Mouse (Mus musculus) bone marrow, adult 2 months (tissue): ENCODE results near the gene Rxfp4. TPM values are rescaled to one million over a fixed set of nuclear protein-coding genes. Genes with fewer than 3 reads are reported as not detected.

Experiments used
- H3K27ac ChIP-seq: fragments of 200-500 bp; 2 replicates; pipeline ENCODE4 v1.5.1; 2012; ENCODE audit warnings: low read depth, mild to moderate bottlenecking, control low read depth, inconsistent platforms, low read length; ENCODE audit not compliant: control insufficient read depth, poor library complexity, insufficient read depth
- H3K4me1 ChIP-seq: fragments of 200-500 bp; 2 replicates; pipeline ENCODE4 v1.6.1; 2011; ENCODE audit warnings: low read length; ENCODE audit not compliant: control insufficient read depth, insufficient read depth
- H3K4me3 ChIP-seq: fragments of 200-500 bp; replicated peaks from 2 replicates; pipeline ENCODE3; 2011; ENCODE audit warnings: mild to moderate bottlenecking, low read depth, low read length, control low read depth; ENCODE audit not compliant: control insufficient read depth
- CTCF ChIP-seq: fragments of 200-500 bp; IDR thresholded peaks from 2 replicates; pipeline ENCODE4 v1.5.1; 2011; ENCODE audit warnings: low read length, control low read depth; ENCODE audit not compliant: control insufficient read depth, insufficient read depth
- POLR2A ChIP-seq: fragments of 200-500 bp; IDR thresholded peaks from 2 replicates; pipeline ENCODE4 v1.6.1; 2011; ENCODE audit warnings: low read depth, mild to moderate bottlenecking, control low read depth, low read length, borderline replicate concordance; ENCODE audit not compliant: control insufficient read depth
- WGBS: fragments of 180-500 bp; shearing (Covaris S2); methylation state at CpG from one replicate; pipeline ENCODE4 v1.1.7; 2018; 5-methylcytosine and 5-hydroxymethylcytosine counted together
- polyA plus RNA-seq: library from polyadenylated mRNA; stranded (reverse); fragments of >200 nt; gene quantifications from 2 replicates; pipeline ENCODE4 v1.2.4, GENCODE M21; 2011; ENCODE audit warnings: low replicate concordance; ENCODE audit not compliant: missing spikeins, insufficient read depth, insufficient read length

Gene Rxfp4
- polyA plus RNA-seq, 1 experiment: not detected

- Histone ChIP-seq H3K27ac (no peak overlapping the region), H3K4me1 (peaks cover 5% of the 10 kb centered on the region; the same call in 1 of the 2 replicates), H3K4me3 (no peak overlapping the region)
- WGBS: 18% methylated on average over 4 of the region's 4 CpGs
- TF ChIP-seq CTCF (no peak), POLR2A (no peak)
These were observed 25.8 kb downstream of the Rxfp4 start for GRCm38 (mm10) chr3:88627114-88627513.

- TF ChIP-seq POLR2A (no peak), CTCF (no peak)
- H3K4me3 ChIP-seq: no peak overlapping the region
- peaks cover 5% of the 10 kb centered on the region; the same call in 1 of the 2 replicates for H3K4me1 ChIP-seq
- H3K27ac ChIP-seq: no peak overlapping the region
- WGBS: 53% methylated on average over 7 of the region's 7 CpGs
These were observed 26.6 kb downstream of the Rxfp4 start for GRCm38 (mm10) chr3:88626316-88626715.

DNA sequence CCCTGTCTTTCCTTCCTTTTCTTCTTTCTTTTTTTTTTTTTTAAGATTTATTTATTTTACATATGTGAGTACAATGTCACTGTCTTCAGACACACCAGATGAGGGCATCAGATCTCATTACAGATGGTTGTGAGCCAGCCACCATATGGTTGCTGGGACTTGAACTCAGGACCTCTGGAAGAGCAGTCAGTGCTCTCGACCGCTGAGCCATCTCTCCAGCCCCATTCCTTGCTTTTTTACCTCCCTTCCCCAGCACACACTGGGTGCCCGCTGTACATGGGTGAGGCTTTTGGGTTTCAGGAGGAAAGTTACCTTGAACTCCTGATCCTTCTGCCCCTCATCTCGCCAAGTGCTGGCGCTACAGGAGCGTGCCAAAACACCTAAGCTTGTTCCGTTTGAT is 27.4 kb downstream of the Rxfp4 start:
- WGBS: 71% methylated on average over 7 of the region's 7 CpGs
- Histone ChIP-seq H3K4me3 (no peak overlapping the region), H3K4me1 (peaks cover 5% of the 10 kb centered on the region; the same call in 1 of the 2 replicates), H3K27ac (no peak overlapping the region)
- TF ChIP-seq POLR2A (no peak), CTCF (no peak)

- Histone ChIP-seq H3K27ac (0 out of 2 replicates have a peak overlapping the region, but pooled peaks have one; percentile 2), H3K4me1 (peaks cover 5% of the 10 kb centered on the region; the same call in 1 of the 2 replicates), H3K4me3 (no peak overlapping the region)
- 16% methylated on average over 2 of the region's 2 CpGs for WGBS
- no peak for TF ChIP-seq POLR2A
- TF ChIP-seq CTCF: no peak
These were observed 28.0 kb downstream of the Rxfp4 start for GRCm38 (mm10) chr3:88624951-88625350.

GRCm38 (mm10) chr3:88624324-88624723 is 28.6 kb downstream of the Rxfp4 start:
- Histone ChIP-seq H3K4me3 (no peak overlapping the region), H3K27ac (no peak overlapping the region), H3K4me1 (peaks cover 7% of the 10 kb centered on the region)
- TF ChIP-seq POLR2A (no peak), CTCF (no peak)
- 11% methylated on average over 4 of the region's 4 CpGs for WGBS

- TF ChIP-seq POLR2A (no peak), CTCF (no peak)
- Histone ChIP-seq H3K4me3 (peak overlapping the region; percentile 73), H3K27ac (peak overlapping the region; percentile 69), H3K4me1 (peaks cover 7% of the 10 kb centered on the region)
- WGBS: 3% methylated on average over 15 of the region's 15 CpGs
These were observed 29.4 kb downstream of the Rxfp4 start for GRCm38 (mm10) chr3:88623346-88624135.

- Histone ChIP-seq H3K4me3 (peak overlapping the region; percentile 73), H3K27ac (peak overlapping the region; percentile 69), H3K4me1 (peaks cover 9% of the 10 kb centered on the region)
- TF ChIP-seq CTCF (no peak), POLR2A (no peak)
- WGBS: 2% methylated on average over 6 of the region's 6 CpGs
These were observed 30.0 kb downstream of the Rxfp4 start for GRCm38 (mm10) chr3:88622941-88623345.

GRCm38 (mm10) chr3:88622113-88622940 is 30.6 kb downstream of the Rxfp4 start:
- TF ChIP-seq CTCF (no peak), POLR2A (no peak)
- H3K27ac ChIP-seq: peak overlapping the region; percentile 97
- WGBS: under 1% methylated on average over 24 of the region's 24 CpGs
- H3K4me1 ChIP-seq: peaks cover 9% of the 10 kb centered on the region
- H3K4me3 ChIP-seq: peak overlapping the region; percentile 81
